Mouse (Mus musculus) heart, postnatal 0 days (tissue): ENCODE results near the gene Thada. TPM values are rescaled to one million over a fixed set of nuclear protein-coding genes. Genes with fewer than 3 reads are reported as not detected.

ENCODE experiments used
- ATAC-seq: fragments of 200-750 bp; cut with Nextera tagmentation; 2 replicates; pipeline ENCODE4 v1.8.0; 2017; ENCODE audit warnings: low read depth, moderate number of reproducible peaks, moderate library complexity; ENCODE audit not compliant: insufficient read depth
- DNase-seq: peaks from one replicate; pipeline ENCODE4 v3.0.0-alpha.2; 2016; ENCODE audit warnings: low spot score
- H3K27ac ChIP-seq: fragments of 300-500 bp; sonication (generic); 2 replicates; pipeline ENCODE4 v1.5.1; 2014; ENCODE audit warnings: low read depth, mild to moderate bottlenecking
- H3K27me3 ChIP-seq: fragments of 300-500 bp; sonication (generic); 2 replicates; pipeline ENCODE4 v1.6.1; 2014; ENCODE audit warnings: low read length, mixed read lengths; ENCODE audit not compliant: control insufficient read depth, insufficient read depth
- H3K36me3 ChIP-seq: fragments of 300-500 bp; sonication (generic); replicated peaks from 2 replicates; pipeline ENCODE4 v1.6.1; 2014; ENCODE audit warnings: low read length, mixed read lengths; ENCODE audit not compliant: control insufficient read depth, insufficient read depth
- H3K4me1 ChIP-seq: fragments of 300-500 bp; sonication (generic); 2 replicates; pipeline ENCODE4 v1.6.1; 2014; ENCODE audit warnings: antibody characterized with exemption; ENCODE audit not compliant: control insufficient read depth, insufficient read depth
- H3K4me2 ChIP-seq: fragments of 300-500 bp; sonication (generic); 2 replicates; pipeline ENCODE4 v1.6.1; 2014; ENCODE audit warnings: low read depth, mild to moderate bottlenecking, low read length, moderate library complexity
- H3K4me3 ChIP-seq: fragments of 300-500 bp; sonication (generic); 2 replicates; pipeline ENCODE4 v1.5.1; 2014; ENCODE audit warnings: low read depth, low read length
- H3K9ac ChIP-seq: fragments of 300-500 bp; sonication (generic); replicated peaks from 2 replicates; pipeline ENCODE4 v1.6.1; 2014; ENCODE audit warnings: low read depth, low read length, mixed read lengths
- H3K9me3 ChIP-seq: fragments of 300-500 bp; sonication (generic); replicated peaks from 2 replicates; pipeline ENCODE4 v1.6.1; 2016; ENCODE audit warnings: low read length; ENCODE audit not compliant: control insufficient read depth
- CTCF ChIP-seq: IDR thresholded peaks from 2 replicates; pipeline ENCODE4 v1.5.1; 2016; ENCODE audit warnings: antibody characterized with exemption, control low read depth, low read depth
- EP300 ChIP-seq: IDR thresholded peaks from 2 replicates; pipeline ENCODE4 v1.6.1; 2016; ENCODE audit warnings: antibody characterized with exemption, low read depth
- WGBS: fragments of 180-500 bp; shearing (Covaris S2); extraction: QIAGEN DNeasy Blood & Tissue Kit; methylation state at CpG from one replicate; pipeline ENCODE4 v1.1.7; 2014; 5-methylcytosine and 5-hydroxymethylcytosine counted together
- polyA plus RNA-seq: library from polyadenylated mRNA; unstranded; fragments of >200 nt; fragmentation: Nextera tagmentation; extraction: Ambion mirVana; gene quantifications from 2 replicates; pipeline ENCODE4 v1.2.1, GENCODE M21; 2015
- total RNA-seq: library from RNA; depleted of rRNA; stranded (reverse); fragments of >200 nt; gene quantifications from 2 replicates; pipeline ENCODE4 v1.2.3, GENCODE M21; 2014; ENCODE audit warnings: low replicate concordance

Gene Thada
- total and polyA plus RNA-seq, 2 experiments from 2014 or later, result 2.4 to 12.6 TPM

- H3K4me1 ChIP-seq, result 0 out of 2 replicates have a peak, but pooled peaks cover 11% of the 10 kb centered on the region
- H3K36me3 ChIP-seq, result no peaks in the 10 kb centered on the region
- H3K4me3 ChIP-seq, result no peak overlapping the region
- TF ChIP-seq CTCF (no peak), EP300 (no peak)
- no peak overlapping the region for H3K27ac ChIP-seq
- H3K4me2 ChIP-seq, result no peak overlapping the region
- DNase-seq (no peak), ATAC-seq (no peak)
- H3K27me3 ChIP-seq, result peaks cover 6% of the 10 kb centered on the region; the same call in 1 of the 2 replicates
- no peak overlapping the region for H3K9ac ChIP-seq
- 68% methylated on average over 11 of the region's 11 CpGs for WGBS
- H3K9me3 ChIP-seq, result no peaks in the 10 kb centered on the region
Measured at GRCm38 (mm10) chr17:84154302-84155028, 311.5 kb downstream of the Thada start.

DNA sequence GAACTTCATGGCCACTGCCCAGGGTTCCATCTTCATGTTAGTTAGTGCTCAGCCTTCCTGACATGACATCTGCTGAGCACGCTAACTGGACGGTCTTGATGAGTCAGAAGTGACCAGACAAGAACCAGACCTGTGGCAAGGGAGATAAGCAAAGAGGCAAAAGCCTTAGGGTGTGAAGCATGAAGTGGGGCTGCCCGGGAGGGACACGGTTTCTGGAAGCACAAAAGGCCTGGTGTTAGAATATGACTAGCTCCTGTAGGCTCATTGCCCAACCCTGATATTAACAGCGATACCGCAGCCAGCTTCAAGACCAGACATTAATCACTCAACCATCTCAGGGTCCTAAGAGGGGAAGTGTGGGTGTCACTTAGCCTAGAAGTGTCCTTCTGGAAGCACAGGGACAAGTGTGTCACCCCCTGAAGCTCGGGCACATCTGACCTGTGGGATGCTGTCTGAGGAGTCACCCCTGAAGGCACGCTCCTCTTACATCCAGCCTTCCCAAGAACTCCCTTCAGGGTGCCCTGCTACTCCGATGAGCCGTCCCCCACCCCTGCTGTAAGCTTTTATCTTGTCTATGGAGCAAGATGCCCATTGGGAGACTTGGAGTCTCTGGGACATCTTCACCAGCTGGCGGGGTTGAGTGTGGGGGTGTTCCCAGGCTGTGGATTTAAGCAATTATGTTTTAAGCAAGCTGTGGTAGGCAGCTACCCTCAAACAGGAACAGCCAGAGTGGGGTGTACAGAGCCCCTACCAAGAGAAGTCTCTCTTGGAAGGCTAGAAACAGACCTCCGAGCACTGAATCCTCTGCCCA is 312.8 kb downstream of the Thada start:
- Histone ChIP-seq H3K9ac (no peak overlapping the region), H3K4me3 (no peak overlapping the region), H3K4me2 (no peak overlapping the region), H3K27me3 (peaks cover 6% of the 10 kb centered on the region; the same call in 1 of the 2 replicates), H3K27ac (no peak overlapping the region), H3K36me3 (no peaks in the 10 kb centered on the region), H3K4me1 (peaks cover 17% of the 10 kb centered on the region), H3K9me3 (no peaks in the 10 kb centered on the region)
- DNase-seq (no peak), ATAC-seq (no peak)
- WGBS, result 58% methylated on average over 12 of the region's 12 CpGs
- TF ChIP-seq EP300, result no peak

GRCm38 (mm10) chr17:84152206-84152975 is 313.6 kb downstream of the Thada start:
- no peak overlapping the region for H3K9ac ChIP-seq
- peaks cover 6% of the 10 kb centered on the region; the same call in 1 of the 2 replicates for H3K27me3 ChIP-seq
- H3K27ac ChIP-seq, result no peak overlapping the region
- no peak overlapping the region for H3K4me2 ChIP-seq
- H3K4me3 ChIP-seq, result no peak overlapping the region
- ATAC-seq, result no peak
- 58% methylated on average over 6 of the region's 6 CpGs for WGBS
- no peaks in the 10 kb centered on the region for H3K9me3 ChIP-seq
- peaks cover 17% of the 10 kb centered on the region for H3K4me1 ChIP-seq
- TF ChIP-seq CTCF (no peak), EP300 (no peak)
- no peak for DNase-seq
- H3K36me3 ChIP-seq, result no peaks in the 10 kb centered on the region

DNA sequence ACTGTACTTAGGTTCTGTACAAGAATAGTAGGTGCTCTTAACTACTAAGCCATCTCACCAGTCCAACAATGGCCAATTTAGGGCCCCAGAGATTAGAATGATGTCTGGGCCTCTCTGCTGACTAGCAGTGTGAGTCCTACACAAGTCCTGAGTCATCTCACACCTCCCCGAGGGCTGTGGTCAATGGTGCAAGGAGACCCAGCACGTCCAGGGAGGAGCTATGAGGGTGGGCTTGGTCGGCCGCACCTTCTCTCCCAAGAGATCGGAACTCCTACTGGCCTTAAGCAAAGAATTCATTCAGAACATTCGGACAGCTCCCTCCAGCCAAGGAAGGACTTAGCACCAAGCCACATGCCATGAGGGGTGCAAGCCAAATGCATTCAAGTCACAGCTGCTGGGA is 314.7 kb downstream of the Thada start:
- no peak for ATAC-seq
- Histone ChIP-seq H3K4me2 (no peak overlapping the region), H3K36me3 (no peaks in the 10 kb centered on the region), H3K4me1 (peaks cover 23% of the 10 kb centered on the region), H3K9me3 (no peaks in the 10 kb centered on the region), H3K27me3 (peaks cover 6% of the 10 kb centered on the region; the same call in 1 of the 2 replicates), H3K9ac (no peak overlapping the region), H3K27ac (no peak overlapping the region), H3K4me3 (no peak overlapping the region)
- WGBS, result 89% methylated on average over 6 of the region's 6 CpGs
- DNase-seq, result no peak
- no peak for TF ChIP-seq CTCF
- TF ChIP-seq EP300, result no peak

DNA sequence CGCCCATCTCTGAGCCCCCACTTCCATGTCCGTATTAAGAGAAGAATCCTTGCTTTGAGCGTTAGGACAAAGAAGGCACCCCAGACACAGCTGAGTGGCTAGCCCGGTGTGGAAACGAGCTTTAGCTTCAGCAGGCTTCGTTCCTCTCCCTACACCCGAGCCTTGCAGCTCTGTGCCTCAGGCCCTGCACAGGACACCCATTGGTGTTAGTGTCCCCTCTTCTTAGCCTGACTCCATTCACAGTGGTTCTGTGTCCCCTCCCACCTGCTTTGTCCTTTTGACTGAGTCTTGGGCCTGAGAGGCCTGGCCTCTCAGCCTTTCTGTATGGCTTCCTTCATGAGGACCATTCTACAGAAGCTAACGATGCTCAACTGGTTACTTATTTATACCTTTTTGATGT is 315.7 kb downstream of the Thada start:
- Histone ChIP-seq H3K27ac (no peak overlapping the region), H3K9me3 (no peaks in the 10 kb centered on the region), H3K4me1 (peaks cover 30% of the 10 kb centered on the region), H3K36me3 (no peaks in the 10 kb centered on the region), H3K4me2 (no peak overlapping the region), H3K4me3 (no peak overlapping the region), H3K9ac (no peak overlapping the region), H3K27me3 (peaks cover 6% of the 10 kb centered on the region; the same call in 1 of the 2 replicates)
- WGBS, result 86% methylated on average over 8 of the region's 8 CpGs
- no peak for ATAC-seq
- TF ChIP-seq CTCF, result no peak
- no peak for TF ChIP-seq EP300
- no peak for DNase-seq
